In genomic region chr8:5428303-5428971, GRCm38 (mm10) we compare ENCODE assay signal across 15 mouse cellular contexts.
DNase-seq lines count a peak whose midpoint lies in the region; ATAC-seq and TF ChIP-seq lines count a peak whose summit lies in the region.
"Had no signal": no experiment of that assay in that cellular context is flagged by ENCODE, and none has a peak within 500 bp of the region (broad histone marks: within the 10 kb centered on the region; RNA-seq: fewer than 3 reads in every experiment).

No protein-coding gene starts in this region.

- H3K4me3 ChIP-seq in liver, adult 2 months (ENCODE audit: insufficient read depth, low read depth, low read length): no peak overlapping the region
- H3K4me3 ChIP-seq in liver, postnatal 0 days (ENCODE audit: low read depth, low read length): no peak overlapping the region
- H3K4me3 ChIP-seq in myocyte: no peak overlapping the region
- H3K4me3 ChIP-seq: heart, embryonic 15.5 days; megakaryocyte, embryonic 14.5 days had no signal

- no peak overlapping the region for H3K4me2 ChIP-seq in liver, postnatal 0 days (ENCODE audit: low read depth, low read length)
- no peak overlapping the region for H3K4me2 ChIP-seq in myocyte (ENCODE audit: low read depth)
- H3K4me2 ChIP-seq: heart, embryonic 15.5 days had no signal

- no peaks in the 10 kb centered on the region for H3K9me3 ChIP-seq in liver, postnatal 0 days (ENCODE audit: low read length)
- H3K9me3 ChIP-seq: heart, embryonic 15.5 days had no signal

- H3K9ac ChIP-seq in liver, adult 2 months (ENCODE audit: low read depth, low read length): no peak overlapping the region
- no peak overlapping the region for H3K9ac ChIP-seq in liver, postnatal 0 days (replicated peaks)
- H3K9ac ChIP-seq: heart, embryonic 15.5 days had no signal

- no peaks in the 10 kb centered on the region for H3K4me1 ChIP-seq in liver, adult 2 months (ENCODE audit: control insufficient read depth, insufficient read depth, low read length)
- no peaks in the 10 kb centered on the region for H3K4me1 ChIP-seq in liver, postnatal 0 days (ENCODE audit: insufficient read depth)
- H3K4me1 ChIP-seq: heart, embryonic 15.5 days; megakaryocyte, embryonic 14.5 days had no signal

- peak; percentile 0 for DNase-seq in gastrocnemius, adult 18-20 months (ENCODE audit: low spot score)
- DNase-seq in gastrocnemius, postnatal 10 days: no peak
- peak; percentile 1 for DNase-seq in liver, adult 2 months (ENCODE audit: extremely low read depth, low read depth, low spot score)
- DNase-seq in liver, postnatal 0 days: no peak
- peak; percentile 41 for DNase-seq in adrenal gland, adult 8-10 months
- no peak for DNase-seq in layer of hippocampus, postnatal 25 days (ENCODE audit: extremely low spot score in 1 of 2, low spot score in 1 of 2)
- no peak for DNase-seq in right cerebral cortex, postnatal 10 days (ENCODE audit: low spot score in 2 of 2)
- DNase-seq: B cell, adult 2 months; cerebellum, adult 2 months; layer of hippocampus, postnatal 36 days; liver; right cerebral cortex, adult 18-20 months had no signal

- no peak overlapping the region for H3ac ChIP-seq in myocyte (ENCODE audit: control insufficient read depth, insufficient read length)

- no peak for TF ChIP-seq EP300 in liver, postnatal 0 days (IDR thresholded peaks at IDR 0.05; ENCODE audit: low read depth)

- H3K36me3 ChIP-seq in liver, adult 2 months (ENCODE audit: control insufficient read depth, insufficient read depth, low read length): no peaks in the 10 kb centered on the region
- H3K36me3 ChIP-seq in liver, postnatal 0 days (replicated peaks; ENCODE audit: insufficient read depth, low read length): no peaks in the 10 kb centered on the region
- H3K36me3 ChIP-seq in myocyte (ENCODE audit: control insufficient read depth, insufficient read depth): no peaks in the 10 kb centered on the region
- H3K36me3 ChIP-seq: heart, embryonic 15.5 days had no signal

- TF ChIP-seq POLR2A in liver, adult 2 months (IDR thresholded peaks at IDR 0.05; ENCODE audit: extremely low read depth, insufficient read depth, low read length): no peak
- TF ChIP-seq POLR2A in myocyte (IDR thresholded peaks at IDR 0.05; ENCODE audit: insufficient read length, low read depth): no peak

- H3K27ac ChIP-seq in liver, adult 2 months (replicated peaks; ENCODE audit: insufficient read depth, low read depth, low read length): no peak overlapping the region
- no peak overlapping the region for H3K27ac ChIP-seq in liver, postnatal 0 days (ENCODE audit: low read depth)
- H3K27ac ChIP-seq: heart, embryonic 15.5 days had no signal

- 60% methylated on average over 3 of the region's 3 CpGs for WGBS in liver, adult 2 months
- WGBS in liver, postnatal 0 days (ENCODE audit: insufficient replicate concordance): 67% methylated on average over 3 of the region's 3 CpGs

- H3K79me2 ChIP-seq in liver, adult 2 months (ENCODE audit: control insufficient read depth, insufficient read depth, low read length): no peaks in the 10 kb centered on the region
- no peaks in the 10 kb centered on the region for H3K79me2 ChIP-seq in myocyte (ENCODE audit: control insufficient read depth, insufficient read depth)

- TF ChIP-seq CTCF in liver, adult 2 months (IDR thresholded peaks at IDR 0.05; ENCODE audit: low read depth, low read length): no peak
- no peak for TF ChIP-seq CTCF in liver, postnatal 0 days (IDR thresholded peaks at IDR 0.05; ENCODE audit: low read depth)

- no peaks in the 10 kb centered on the region for H3K27me3 ChIP-seq in liver, adult 2 months (ENCODE audit: control insufficient read depth, insufficient read depth, low read length)
- H3K27me3 ChIP-seq in liver, postnatal 0 days (ENCODE audit: insufficient read depth, low read length): no peaks in the 10 kb centered on the region
- no peaks in the 10 kb centered on the region for H3K27me3 ChIP-seq in myocyte (ENCODE audit: control insufficient read depth, insufficient read depth, insufficient read length)
- H3K27me3 ChIP-seq: heart, embryonic 15.5 days; megakaryocyte, embryonic 14.5 days had no signal

- ATAC-seq in liver, postnatal 0 days: no peak

TF ChIP-seq in myocyte, 11 proteins besides CTCF, POLR2A, EP300 and RAD21:
- no peak for TF ChIP-seq MAX (IDR thresholded peaks at IDR 0.05; ENCODE audit: low read depth)
- peak in 2 of 3 experiments; percentile 14 to 71 for TF ChIP-seq MYOD1 (IDR thresholded peaks at IDR 0.05; ENCODE audit: control insufficient read depth in 1 of 3, insufficient read length in 2 of 3, low read depth in 2 of 3)
TF ChIP-seq in myocyte: peak in this region for 1.

Comparison
In these comparisons a context has a peak if more than half of its experiments do, and no peak if none do; other contexts are left out.
1. DNase-seq: peak in gastrocnemius, adult 18-20 months (single experiment), liver, adult 2 months (single experiment) and adrenal gland, adult 8-10 months (single experiment); none in gastrocnemius, postnatal 10 days (single experiment), liver, postnatal 0 days (single experiment), layer of hippocampus, postnatal 25 days (0 of 2) and right cerebral cortex, postnatal 10 days (0 of 2).